Mouse (Mus musculus) intestine, postnatal 0 days (tissue): ENCODE measurements around the gene Pdk4. TPM values are rescaled to one million over a fixed set of nuclear protein-coding genes. Genes with fewer than 3 reads are reported as not detected.
A peak's percentile ranks its signal among the peaks of the same experiment; 100 is the strongest.

Experiments
- ATAC-seq: fragments of 200-750 bp; cut with Nextera tagmentation; 2 replicates; pipeline ENCODE4 v1.8.0; 2017; ENCODE audit warnings: mild to moderate bottlenecking, moderate TSS enrichment, moderate library complexity
- H3K27ac ChIP-seq: fragments of 300-500 bp; sonication (generic); 2 replicates; pipeline ENCODE4 v1.5.1; 2014; ENCODE audit warnings: mild to moderate bottlenecking, low read depth, low read length, moderate library complexity
- H3K27me3 ChIP-seq: fragments of 300-500 bp; sonication (generic); replicated peaks from 2 replicates; pipeline ENCODE4 v1.6.1; 2014; ENCODE audit warnings: low read length, mixed read lengths; ENCODE audit not compliant: control insufficient read depth, insufficient read depth
- H3K36me3 ChIP-seq: fragments of 300-500 bp; sonication (generic); 2 replicates; pipeline ENCODE4 v1.6.1; 2014; ENCODE audit warnings: mild to moderate bottlenecking, moderate library complexity; ENCODE audit not compliant: control insufficient read depth, insufficient read depth
- H3K4me1 ChIP-seq: fragments of 300-500 bp; sonication (generic); replicated peaks from 2 replicates; pipeline ENCODE4 v1.6.1; 2014; ENCODE audit warnings: antibody characterized with exemption, low read length, mixed read lengths; ENCODE audit not compliant: control insufficient read depth, insufficient read depth
- H3K4me2 ChIP-seq: fragments of 300-500 bp; sonication (generic); replicated peaks from 2 replicates; pipeline ENCODE4 v1.6.1; 2014; ENCODE audit warnings: low read depth, mild to moderate bottlenecking, moderate library complexity
- H3K4me3 ChIP-seq: fragments of 300-500 bp; sonication (generic); 2 replicates; pipeline ENCODE4 v1.5.1; 2014; ENCODE audit warnings: low read depth, low read length
- H3K9ac ChIP-seq: fragments of 300-500 bp; sonication (generic); 2 replicates; pipeline ENCODE4 v1.6.1; 2014; ENCODE audit warnings: mild to moderate bottlenecking, low read depth, low read length
- H3K9me3 ChIP-seq: fragments of 300-500 bp; sonication (generic); 2 replicates; pipeline ENCODE4 v1.6.1; 2016; ENCODE audit warnings: mixed run types; ENCODE audit not compliant: control insufficient read depth
- CTCF ChIP-seq: sonication (generic); IDR thresholded peaks from 2 replicates; pipeline ENCODE4 v1.5.1; 2016; ENCODE audit warnings: low read depth, mild to moderate bottlenecking, control low read depth, antibody characterized with exemption, moderate library complexity
- WGBS: fragments of 180-500 bp; shearing (Covaris S2); extraction: QIAGEN DNeasy Blood & Tissue Kit; methylation state at CpG from one replicate; pipeline ENCODE4 v1.1.7; 2014; 5-methylcytosine and 5-hydroxymethylcytosine counted together
- polyA plus RNA-seq: library from polyadenylated mRNA; unstranded; fragments of >200 nt; fragmentation: Nextera tagmentation; extraction: Ambion mirVana; gene quantifications from 2 replicates; pipeline ENCODE4 v1.2.1, GENCODE M21; 2015

Pdk4 gene
- polyA plus RNA-seq, 1 experiment from 2014 or later: 23.4 TPM

DNA sequence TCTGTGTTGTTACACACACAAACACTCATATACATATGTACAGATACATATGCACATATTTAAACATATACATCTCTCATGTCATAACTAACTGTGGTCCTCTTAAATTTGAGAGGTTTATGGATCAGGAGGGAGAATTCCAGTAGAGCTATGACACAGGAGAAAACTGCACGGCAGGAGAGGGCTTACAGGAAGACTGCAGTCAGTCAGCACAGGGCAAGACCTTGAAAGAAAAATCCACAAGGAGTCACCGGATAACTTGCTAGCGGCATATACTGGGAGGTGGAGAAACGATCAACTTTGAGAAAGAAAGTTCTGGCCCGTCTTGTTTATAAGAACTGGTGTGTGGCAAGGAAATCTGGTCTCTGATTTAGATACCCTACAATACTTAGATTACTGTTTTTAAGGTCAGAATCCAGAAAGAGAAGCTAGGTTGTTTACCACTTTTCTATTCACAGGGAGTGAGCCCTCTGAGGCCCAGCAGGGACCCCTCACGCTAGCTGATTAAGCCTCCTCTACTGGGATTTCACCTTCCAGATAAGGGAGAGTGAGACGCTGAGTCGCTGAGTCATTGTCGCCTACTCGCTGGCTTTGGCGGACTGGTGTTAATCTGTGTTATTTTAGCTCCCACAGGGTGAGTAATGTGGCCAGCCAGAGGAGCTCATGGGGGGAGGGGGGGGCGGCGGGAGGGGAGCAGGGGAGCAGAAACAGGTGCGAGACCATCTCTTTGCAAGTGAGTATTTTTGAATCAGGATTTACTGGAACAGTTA is 53.6 kb downstream of the Pdk4 start:
- Histone ChIP-seq H3K9me3 (no peaks in the 10 kb centered on the region), H3K9ac (no peak overlapping the region), H3K27me3 (no peaks in the 10 kb centered on the region), H3K4me2 (peak overlapping the region; percentile 40), H3K36me3 (no peaks in the 10 kb centered on the region), H3K4me1 (no peaks in the 10 kb centered on the region), H3K4me3 (no peak overlapping the region), H3K27ac (no peak overlapping the region)
- 11% methylated on average over 14 of the region's 14 CpGs for WGBS
- no peak for TF ChIP-seq CTCF
- ATAC-seq: peak; percentile 78

DNA sequence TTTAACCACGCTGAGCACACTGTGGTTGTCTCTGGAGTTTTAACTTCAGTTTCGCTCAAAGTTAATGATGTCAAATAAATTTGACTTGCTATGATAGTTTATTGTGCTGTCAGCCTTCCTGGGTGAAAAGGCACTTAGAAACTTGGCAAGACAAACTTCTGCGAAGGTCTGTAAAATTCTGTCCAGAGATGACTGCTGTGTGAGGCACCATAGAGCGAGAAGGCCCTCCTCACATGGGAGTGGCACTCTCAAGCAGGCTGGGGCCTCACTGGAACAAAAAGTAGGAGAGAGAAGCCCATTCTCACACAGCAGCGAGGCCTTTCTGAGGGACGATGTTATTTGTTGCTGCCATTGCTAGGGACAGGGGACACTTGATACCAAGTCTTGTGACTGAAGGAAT is 54.9 kb downstream of the Pdk4 start:
- no peaks in the 10 kb centered on the region for H3K27me3 ChIP-seq
- no peak overlapping the region for H3K9ac ChIP-seq
- no peak for ATAC-seq
- H3K36me3 ChIP-seq: no peaks in the 10 kb centered on the region
- no peak overlapping the region for H3K27ac ChIP-seq
- no peak for TF ChIP-seq CTCF
- H3K4me3 ChIP-seq: no peak overlapping the region
- H3K9me3 ChIP-seq: no peaks in the 10 kb centered on the region
- H3K4me2 ChIP-seq: no peak overlapping the region
- H3K4me1 ChIP-seq: no peaks in the 10 kb centered on the region
- 80% methylated on average over 6 of the region's 6 CpGs for WGBS

DNA sequence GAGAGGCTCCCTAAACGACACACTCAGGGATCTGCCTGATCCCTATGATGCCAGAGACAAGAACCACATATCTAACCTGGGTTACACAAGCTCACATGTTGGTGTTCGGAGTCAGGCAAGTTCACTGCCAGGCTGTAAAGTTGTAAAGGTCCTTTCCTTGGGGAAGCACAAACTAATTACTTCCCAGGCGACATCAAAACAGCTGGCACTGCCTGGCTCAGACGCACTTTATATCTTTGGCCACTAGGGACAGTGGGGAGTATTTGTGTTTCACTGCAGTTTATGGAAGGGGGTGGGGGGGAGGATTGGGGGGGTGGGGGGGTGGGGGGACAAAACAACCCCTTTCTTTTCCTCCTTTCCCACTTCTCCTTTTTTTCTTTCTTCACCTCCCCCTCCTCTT is 58.4 kb downstream of the Pdk4 start:
- TF ChIP-seq CTCF: peak; percentile 66
- ATAC-seq: peak; percentile 66
- 41% methylated on average over 4 of the region's 4 CpGs for WGBS
- Histone ChIP-seq H3K9me3 (no peaks in the 10 kb centered on the region), H3K27ac (no peak overlapping the region), H3K4me1 (no peaks in the 10 kb centered on the region), H3K9ac (no peak overlapping the region), H3K36me3 (no peaks in the 10 kb centered on the region), H3K4me3 (no peak overlapping the region), H3K27me3 (no peaks in the 10 kb centered on the region), H3K4me2 (no peak overlapping the region)

DNA sequence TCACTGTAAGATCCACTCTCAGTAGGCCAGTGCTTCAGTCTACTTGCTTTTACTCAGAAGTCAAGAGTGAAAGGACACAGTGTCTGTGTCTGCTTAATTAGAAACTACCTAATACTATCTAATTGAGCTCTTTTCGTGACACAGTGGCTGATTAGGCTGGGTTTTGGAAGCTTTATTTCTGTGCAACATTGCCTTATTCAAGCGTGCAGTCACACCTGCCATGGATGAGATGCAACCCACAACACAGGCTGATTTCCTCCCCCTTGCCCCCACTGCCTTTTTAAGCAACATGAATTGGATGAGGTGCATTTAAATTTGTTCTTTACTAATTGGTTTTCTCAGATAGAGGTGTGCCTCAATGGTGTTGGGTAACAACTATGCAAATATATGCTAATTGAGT is 62.2 kb downstream of the Pdk4 start:
- Histone ChIP-seq H3K4me2 (no peak overlapping the region), H3K9ac (no peak overlapping the region), H3K4me3 (no peak overlapping the region), H3K9me3 (no peaks in the 10 kb centered on the region), H3K27me3 (no peaks in the 10 kb centered on the region), H3K36me3 (no peaks in the 10 kb centered on the region), H3K4me1 (no peaks in the 10 kb centered on the region), H3K27ac (no peak overlapping the region)
- TF ChIP-seq CTCF: no peak
- 90% methylated on average over 2 of the region's 2 CpGs for WGBS
- ATAC-seq: no peak

Other genes starting within 250 kb of the Pdk4 start
- gene Pon3, start 240.0 kb downstream of the Pdk4 start, polyA plus RNA-seq: 62.9 and 66.0 TPM in 2 replicates
- gene Pon2, start 197.9 kb downstream of the Pdk4 start, polyA plus RNA-seq: 179 and 207 TPM in 2 replicates
- gene Asb4, start 112.9 kb downstream of the Pdk4 start, polyA plus RNA-seq: 1.3 and 1.8 TPM in 2 replicates
- gene Dync1i1, start 229.3 kb upstream of the Pdk4 start, polyA plus RNA-seq: 0.46 and 0.53 TPM in 2 replicates